Mouse (Mus musculus): ENCODE data around the gene Snx20. TPM values are rescaled to one million over a fixed set of nuclear protein-coding genes. Genes with fewer than 3 reads are reported as not detected.

The Snx20 gene
- total and polyA plus RNA-seq, 3 experiments = 10.1 to 15.9 TPM; not detected in 1

DNA sequence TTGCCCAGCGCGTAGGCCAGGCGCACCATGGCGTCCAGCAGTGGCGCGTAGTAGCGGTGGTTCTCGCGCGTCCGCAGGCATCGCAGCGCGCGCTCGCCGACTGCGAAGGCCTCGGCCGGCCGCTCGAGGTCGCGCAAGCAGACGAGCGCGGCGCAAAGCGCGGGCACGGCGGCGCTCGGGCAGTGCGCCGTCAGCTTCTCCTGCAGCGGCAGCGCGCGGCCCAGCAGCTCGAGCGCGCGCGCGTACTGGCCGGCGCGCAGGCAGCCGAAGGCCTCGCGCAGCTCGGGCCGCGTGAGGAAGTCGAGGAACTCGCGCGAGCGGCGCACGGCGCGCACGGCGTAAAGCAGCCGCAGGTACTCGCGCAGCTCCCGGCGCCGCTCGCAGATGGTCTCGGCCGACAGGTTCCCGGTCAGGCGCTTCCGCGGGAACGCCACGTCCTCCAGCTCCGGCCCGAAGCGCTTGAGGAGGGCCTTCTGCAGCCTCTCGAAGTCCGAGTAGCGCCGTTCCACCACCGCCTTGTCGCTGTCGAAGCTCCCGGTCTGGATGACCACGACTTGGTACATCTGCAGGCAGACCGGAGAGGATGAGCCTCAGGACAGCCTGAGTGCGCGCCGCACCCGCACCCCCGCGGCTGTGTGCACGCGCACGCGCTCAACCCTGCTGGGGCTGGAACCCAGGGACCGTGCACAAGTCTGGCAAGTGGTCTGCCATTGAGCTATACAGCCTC lies 8.5 kb downstream of the Snx20 start:
- no peak overlapping the region for H3K9ac ChIP-seq (ENCODE audit: control insufficient read depth, low read depth, low read length, poor library complexity, severe bottlenecking)
- no peak for DNase-seq (ENCODE audit: low read depth, low spot score)
- H3K4me1 ChIP-seq (ENCODE audit: control insufficient read depth in 1 of 2, insufficient read depth in 2 of 2, low read length in 2 of 2) = no peaks in the 10 kb centered on the region
- no peaks in the 10 kb centered on the region; a peak in 1 of 4 replicates for H3K27me3 ChIP-seq (ENCODE audit: control insufficient read depth in 1 of 2, insufficient read depth in 2 of 2, low read length in 2 of 2)
- H3K27ac ChIP-seq (ENCODE audit: control insufficient read depth, low read depth, low read length) = no peak overlapping the region
- H3K4me3 ChIP-seq (ENCODE audit: control insufficient read depth in 1 of 2, insufficient read depth in 1 of 2, low read depth in 2 of 2, low read length in 2 of 2) = no peak overlapping the region
- no peaks in the 10 kb centered on the region; a peak in 1 of 4 replicates for H3K36me3 ChIP-seq (ENCODE audit: control insufficient read depth in 1 of 2, insufficient read depth in 2 of 2, low read length in 2 of 2)
- H3K79me2 ChIP-seq (ENCODE audit: control insufficient read depth, insufficient read depth, low read length, poor library complexity) = no peaks in the 10 kb centered on the region
- H3K9me3 ChIP-seq (replicated peaks; ENCODE audit: insufficient read depth, low read length) = no peaks in the 10 kb centered on the region
- TF ChIP-seq MAZ (IDR thresholded peaks at IDR 0.05; ENCODE audit: low read depth, low read length) = no peak
- TF ChIP-seq BHLHE40 (IDR thresholded peaks at IDR 0.05; ENCODE audit: borderline replicate concordance, low read depth, low read length) = no peak
- TF ChIP-seq NELFE (IDR thresholded peaks at IDR 0.05; ENCODE audit: low read depth, low read length) = no peak
- no peak for TF ChIP-seq MYC (IDR thresholded peaks at IDR 0.05; ENCODE audit: low read depth, low read length)
- no peak for TF ChIP-seq GABPA (IDR thresholded peaks at IDR 0.05; ENCODE audit: low read depth, low read length)
- TF ChIP-seq CHD1 (IDR thresholded peaks at IDR 0.05; ENCODE audit: low read depth, low read length) = no peak
- no peak for TF ChIP-seq SMC3 (IDR thresholded peaks at IDR 0.05; ENCODE audit: low read depth, low read length)
- TF ChIP-seq RCOR1 (IDR thresholded peaks at IDR 0.05; ENCODE audit: low read depth, low read length) = no peak
- no peak for TF ChIP-seq TAL1 (IDR thresholded peaks at IDR 0.05; ENCODE audit: low read length)
- TF ChIP-seq NRF1 (IDR thresholded peaks at IDR 0.05; ENCODE audit: insufficient read depth, low read depth, low read length, poor library complexity, severe bottlenecking) = no peak
- no peak for TF ChIP-seq MYB (IDR thresholded peaks at IDR 0.05; ENCODE audit: low read depth, low read length)
- no peak for TF ChIP-seq ZC3H11A (IDR thresholded peaks at IDR 0.05; ENCODE audit: low read depth, low read length)
- no peak for TF ChIP-seq ZKSCAN1 (IDR thresholded peaks at IDR 0.05; ENCODE audit: low read depth, low read length)
- no peak for TF ChIP-seq KAT2A (conservative IDR thresholded peaks at IDR 0.05; ENCODE audit: low read depth, low read length)
- no peak for TF ChIP-seq POLR2A (IDR thresholded peaks at IDR 0.05; ENCODE audit: control insufficient read depth in 1 of 2, insufficient read depth in 1 of 2, low read depth in 1 of 2, low read length in 2 of 2, poor library complexity in 1 of 2)
- TF ChIP-seq MAFK (IDR thresholded peaks at IDR 0.05; ENCODE audit: borderline replicate concordance, low read depth, low read length) = no peak
- no peak for TF ChIP-seq UBTF (IDR thresholded peaks at IDR 0.05; ENCODE audit: borderline replicate concordance, insufficient read depth, low read depth, low read length)
- TF ChIP-seq CTCF (IDR thresholded peaks at IDR 0.05 in 2 of 3, conservative IDR thresholded peaks at IDR 0.05 in 1 of 3; ENCODE audit: control insufficient read depth in 1 of 3, insufficient read depth in 1 of 3, low read depth in 2 of 3, low read length in 3 of 3, poor library complexity in 1 of 3, severe bottlenecking in 1 of 3) = no peak
- TF ChIP-seq E2F4 (IDR thresholded peaks at IDR 0.05; ENCODE audit: borderline replicate concordance, low read depth, low read length) = no peak
- no peak for TF ChIP-seq POLR2AphosphoS2 (IDR thresholded peaks at IDR 0.05; ENCODE audit: low read length)

- DNase-seq (ENCODE audit: low read depth, low spot score) = no peak
- Histone ChIP-seq H3K4me3 (ENCODE audit: control insufficient read depth in 1 of 2, insufficient read depth in 1 of 2, low read depth in 2 of 2, low read length in 2 of 2) (no peak overlapping the region), H3K27ac (ENCODE audit: control insufficient read depth, low read depth, low read length) (no peak overlapping the region), H3K4me1 (ENCODE audit: control insufficient read depth in 1 of 2, insufficient read depth in 2 of 2, low read length in 2 of 2) (no peaks in the 10 kb centered on the region), H3K36me3 (ENCODE audit: control insufficient read depth in 1 of 2, insufficient read depth in 2 of 2, low read length in 2 of 2) (no peaks in the 10 kb centered on the region; a peak in 1 of 4 replicates), H3K79me2 (ENCODE audit: control insufficient read depth, insufficient read depth, low read length, poor library complexity) (no peaks in the 10 kb centered on the region), H3K9me3 (replicated peaks; ENCODE audit: insufficient read depth, low read length) (no peaks in the 10 kb centered on the region), H3K27me3 (ENCODE audit: control insufficient read depth in 1 of 2, insufficient read depth in 2 of 2, low read length in 2 of 2) (no peaks in the 10 kb centered on the region; a peak in 1 of 4 replicates), H3K9ac (ENCODE audit: control insufficient read depth, low read depth, low read length, poor library complexity, severe bottlenecking) (no peak overlapping the region)
- TF ChIP-seq SMC3 (IDR thresholded peaks at IDR 0.05; ENCODE audit: low read depth, low read length) (no peak), TCF12 (IDR thresholded peaks at IDR 0.05; ENCODE audit: low read depth, low read length) (no peak), ZNF384 (IDR thresholded peaks at IDR 0.05; ENCODE audit: low read depth, low read length) (no peak), UBTF (IDR thresholded peaks at IDR 0.05; ENCODE audit: borderline replicate concordance, insufficient read depth, low read depth, low read length) (no peak), BHLHE40 (IDR thresholded peaks at IDR 0.05; ENCODE audit: borderline replicate concordance, low read depth, low read length) (no peak)
Observed at GRCm38 (mm10) chr8:88626940-88627264, 9.0 kb downstream of the Snx20 start.

Data from MEL (cell line).